Mouse (Mus musculus) neutrophil, adult 83 days (primary cell): ENCODE results near the gene Phospho1. TPM values are rescaled to one million over a fixed set of nuclear protein-coding genes. Genes with fewer than 3 reads are reported as not detected.

ENCODE experiments used
- total RNA-seq, 2 experiments: library from RNA; stranded (reverse); gene quantifications; one replicate each; pipeline ENCODE4 v1.2.4; 2023

Gene Phospho1
- total RNA-seq: 100 to 1,000 TPM; 116 to 159 TPM

GRCm38 (mm10) chr11:95824071-95824876 is at the start of gene Phospho1:
TSS of gene Phospho1 (plus strand) at chr11:95824499.

GRCm38 (mm10) chr11:95837059-95837458 is 12.8 kb downstream of the Phospho1 start, which contains the start of gene Gngt2:
TSS of gene Gngt2 (plus strand) at chr11:95837216.

GRCm38 (mm10) chr11:95842074-95842681 is 17.9 kb downstream of the Phospho1 start, which contains the start of gene Abi3:
TSS of gene Abi3 (minus strand) at chr11:95842476.

Other genes with a start within 250 kb of the Phospho1 start
- gene Ngfr, start 236.8 kb upstream of the Phospho1 start, total RNA-seq: not detected
- 10 to 100 TPM; 22.3 to 34.8 TPM for gene Phb, start 157.5 kb upstream of the Phospho1 start, total RNA-seq
- gene Zfp652, start 111.8 kb upstream of the Phospho1 start, total RNA-seq: 10 to 100 TPM; 57.8 to 64.9 TPM
- 1 to 10 TPM; 3.0 to 5.0 TPM for gene B130006D01Rik, start 100.9 kb upstream of the Phospho1 start, total RNA-seq
- gene Gngt2, start 12.7 kb downstream of the Phospho1 start, total RNA-seq: 10 to 100 TPM; 29.8 to 38.9 TPM
- 10 to 100 TPM; 18.1 to 18.2 TPM for gene Abi3, start 18.0 kb downstream of the Phospho1 start, total RNA-seq
- gene B4galnt2, start 90.4 kb downstream of the Phospho1 start, total RNA-seq: not detected
- gene Igf2bp1, start 181.4 kb downstream of the Phospho1 start, total RNA-seq: not detected
- gene Gip, start 200.0 kb downstream of the Phospho1 start, total RNA-seq: not detected
- 10 to 100 TPM; 54.4 to 61.7 TPM for gene Snf8, start 210.4 kb downstream of the Phospho1 start, total RNA-seq
- gene Ube2z, start 240.9 kb downstream of the Phospho1 start, total RNA-seq: 10 to 100 TPM; 30.2 to 32.2 TPM